Mouse (Mus musculus) myocyte (in vitro differentiated cells): ENCODE measurements around the gene Tmem116. TPM values are rescaled to one million over a fixed set of nuclear protein-coding genes. Genes with fewer than 3 reads are reported as not detected.

Source experiments
- H3K27me3 ChIP-seq: one replicate; pipeline ENCODE4 v1.6.1; 2011; ENCODE audit not compliant: control insufficient read depth, insufficient read depth, insufficient read length
- H3K36me3 ChIP-seq: one replicate; pipeline ENCODE4 v1.6.1; 2011; ENCODE audit not compliant: control insufficient read depth, insufficient read depth
- H3K4me2 ChIP-seq: one replicate; pipeline ENCODE4 v1.6.1; 2011; ENCODE audit warnings: low read depth, control low read depth
- H3K4me3 ChIP-seq: one replicate; pipeline ENCODE4 v1.5.1; 2011; ENCODE audit warnings: mild to moderate bottlenecking, control low read depth, moderate library complexity
- H3K79me2 ChIP-seq: one replicate; pipeline ENCODE4 v1.6.1; 2011; ENCODE audit not compliant: control insufficient read depth, insufficient read depth
- H3ac ChIP-seq: one replicate; pipeline ENCODE4 v1.6.1; 2011; ENCODE audit not compliant: control insufficient read depth, insufficient read length
- CEBPB ChIP-seq: IDR thresholded peaks from 2 replicates; pipeline ENCODE4 v1.6.1; 2011; ENCODE audit warnings: mild to moderate bottlenecking, moderate library complexity; ENCODE audit not compliant: poor library complexity, insufficient read depth, severe bottlenecking
- E2F4 ChIP-seq: IDR thresholded peaks from one replicate; pipeline ENCODE4 v1.6.1; 2011; ENCODE audit warnings: mild to moderate bottlenecking, control low read depth, moderate library complexity; ENCODE audit not compliant: insufficient read depth
- MAX ChIP-seq: IDR thresholded peaks from one replicate; pipeline ENCODE4 v1.6.1; 2011; ENCODE audit warnings: low read depth, mild to moderate bottlenecking, control low read depth
- MYOD1 ChIP-seq, 3 experiments: IDR thresholded peaks; one replicate each; pipeline ENCODE4 v1.6.1; 2011; ENCODE audit warnings: control low read depth in 2 of 3, low read depth in 2 of 3, mild to moderate bottlenecking in 2 of 3, moderate library complexity in 1 of 3; ENCODE audit not compliant: insufficient read length in 2 of 3, control insufficient read depth in 1 of 3
- MYOG ChIP-seq, 3 experiments: IDR thresholded peaks; one replicate each; pipeline ENCODE4 v1.6.1; 2011; ENCODE audit warnings: control low read depth in 2 of 3, low read depth in 2 of 3, mild to moderate bottlenecking in 2 of 3; ENCODE audit not compliant: insufficient read length in 2 of 3, control insufficient read depth in 1 of 3, insufficient read depth in 1 of 3
- POLR2A ChIP-seq: IDR thresholded peaks from one replicate; pipeline ENCODE4 v1.6.1; 2011; ENCODE audit warnings: low read depth, mild to moderate bottlenecking, control low read depth, moderate library complexity; ENCODE audit not compliant: insufficient read length
- POLR2AphosphoS2 ChIP-seq: IDR thresholded peaks from one replicate; pipeline ENCODE4 v1.6.1; 2011; ENCODE audit warnings: low read depth, control low read depth; ENCODE audit not compliant: insufficient read length
- REST ChIP-seq: IDR thresholded peaks from one replicate; pipeline ENCODE4 v1.6.1; 2011; ENCODE audit warnings: mild to moderate bottlenecking, control low read depth, moderate library complexity; ENCODE audit not compliant: insufficient read depth, insufficient read length
- SRF ChIP-seq: IDR thresholded peaks from one replicate; pipeline ENCODE4 v1.6.1; 2011; ENCODE audit warnings: low read depth; ENCODE audit not compliant: control insufficient read depth, insufficient read length
- TCF12 ChIP-seq: IDR thresholded peaks from one replicate; pipeline ENCODE4 v1.6.1; 2011; ENCODE audit warnings: mild to moderate bottlenecking, control low read depth; ENCODE audit not compliant: poor library complexity, insufficient read depth, severe bottlenecking
- TCF3 ChIP-seq: IDR thresholded peaks from one replicate; pipeline ENCODE4 v1.6.1; 2011; ENCODE audit warnings: low read depth, control low read depth; ENCODE audit not compliant: insufficient read length
- USF1 ChIP-seq: IDR thresholded peaks from one replicate; pipeline ENCODE4 v1.6.1; 2011; ENCODE audit warnings: low read depth, mild to moderate bottlenecking, control low read depth, moderate library complexity
- polyA plus RNA-seq: library from polyadenylated mRNA; unstranded; fragments of >200 nt; fragmentation: generic; extraction: Trizol; gene quantifications from one replicate; pipeline ENCODE4 v1.2.1, GENCODE M21; 2012; ENCODE audit warnings: missing spikeins

Gene Tmem116
- polyA plus RNA-seq, 1 experiment: 3.3 TPM

GRCm38 (mm10) chr5:121452026-121452869, 555 bp downstream of the Tmem116 start, which contains the start of gene Erp29:
Erp29 (minus strand) TSS chr5:121452506.
- TF ChIP-seq MYOG (IDR thresholded peaks at IDR 0.05; ENCODE audit: control insufficient read depth in 1 of 3, insufficient read depth in 1 of 3, insufficient read length in 2 of 3, low read depth in 2 of 3) (peak in 2 of 3 experiments; percentile 6 to 35), POLR2AphosphoS2 (peak; percentile 100), CEBPB (no peak), POLR2A (peak; percentile 96), REST (peak; percentile 37)
- H3K27me3 ChIP-seq: no peaks in the 10 kb centered on the region
- H3K79me2 ChIP-seq: peaks cover 26% of the 10 kb centered on the region
- peak within 1 kb of the TSS; percentile 95 for H3K4me3 ChIP-seq
- H3K4me2 ChIP-seq: peak within 1 kb of the TSS; percentile 92
- H3ac ChIP-seq: peak within 1 kb of the TSS; percentile 89
- peaks cover 4% of the 10 kb centered on the region for H3K36me3 ChIP-seq

- peaks cover 26% of the 10 kb centered on the region for H3K79me2 ChIP-seq
- TF ChIP-seq POLR2AphosphoS2: no peak
- peak overlapping the region; percentile 81 for H3K4me2 ChIP-seq
- H3ac ChIP-seq: peak overlapping the region; percentile 89
- peak overlapping the region; percentile 95 for H3K4me3 ChIP-seq
- peaks cover under 1% of the 10 kb centered on the region for H3K36me3 ChIP-seq
- H3K27me3 ChIP-seq: no peaks in the 10 kb centered on the region
These were observed 1.2 kb downstream of the Tmem116 start for GRCm38 (mm10) chr5:121452906-121453305.

DNA sequence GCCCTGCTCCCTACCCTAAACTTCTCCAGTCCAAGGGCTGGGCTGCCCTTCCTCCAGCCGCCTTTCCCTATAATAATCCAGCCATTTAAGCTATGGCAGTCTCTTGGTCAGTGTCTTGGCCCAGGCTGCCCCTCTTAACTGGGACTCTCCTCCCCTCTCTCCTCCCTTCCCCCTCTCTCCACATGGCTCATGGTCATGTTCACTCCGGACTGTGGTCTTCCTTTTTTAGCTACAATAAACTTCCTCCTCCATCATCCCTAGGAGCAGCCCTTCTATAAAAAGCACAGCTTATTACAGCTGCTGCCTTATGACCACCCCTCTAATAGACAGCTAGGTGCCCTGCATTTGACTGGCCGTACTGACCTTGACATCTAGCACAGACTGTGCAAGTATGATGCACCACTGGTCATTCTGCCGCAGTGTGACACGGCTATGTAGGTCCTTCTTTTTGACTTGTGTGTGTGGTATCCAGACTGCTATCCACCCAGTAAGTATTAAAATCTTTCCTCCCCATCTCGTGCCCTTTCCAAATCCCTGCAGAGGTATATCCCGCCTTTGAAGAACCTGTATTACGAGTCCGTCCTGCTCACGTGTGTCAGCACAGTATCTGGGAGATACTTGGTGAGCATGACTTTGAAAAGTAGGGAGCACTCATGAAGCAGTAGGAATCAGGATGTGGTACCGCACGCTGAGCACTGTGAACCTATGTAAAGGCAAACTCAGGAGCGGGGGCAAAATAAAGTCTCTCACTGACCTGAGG, 2.2 kb downstream of the Tmem116 start:
- TF ChIP-seq MYOG (IDR thresholded peaks at IDR 0.05; ENCODE audit: control insufficient read depth in 1 of 3, insufficient read depth in 1 of 3, insufficient read length in 2 of 3, low read depth in 2 of 3) (no peak), MYOD1 (IDR thresholded peaks at IDR 0.05; ENCODE audit: control insufficient read depth in 1 of 3, insufficient read length in 2 of 3, low read depth in 2 of 3) (no peak)
- Histone ChIP-seq H3K27me3 (no peaks in the 10 kb centered on the region), H3K79me2 (peaks cover 26% of the 10 kb centered on the region), H3K4me3 (peak overlapping the region; percentile 95), H3K4me2 (peak overlapping the region; percentile 81), H3ac (no peak overlapping the region), H3K36me3 (no peaks in the 10 kb centered on the region)

- no peaks in the 10 kb centered on the region for H3K27me3 ChIP-seq
- no peak overlapping the region for H3K4me3 ChIP-seq
- H3K4me2 ChIP-seq: peak overlapping the region; percentile 22
- peaks cover 26% of the 10 kb centered on the region for H3K79me2 ChIP-seq
- no peak for TF ChIP-seq MYOG (IDR thresholded peaks at IDR 0.05; ENCODE audit: control insufficient read depth in 1 of 3, insufficient read depth in 1 of 3, insufficient read length in 2 of 3, low read depth in 2 of 3)
- TF ChIP-seq USF1: no peak
- TF ChIP-seq MYOD1 (IDR thresholded peaks at IDR 0.05; ENCODE audit: control insufficient read depth in 1 of 3, insufficient read length in 2 of 3, low read depth in 2 of 3): no peak
- TF ChIP-seq TCF12: no peak
- TF ChIP-seq POLR2AphosphoS2: no peak
- no peak for TF ChIP-seq CEBPB
- no peak for TF ChIP-seq REST
- no peak for TF ChIP-seq POLR2A
- no peak for TF ChIP-seq MAX
- TF ChIP-seq E2F4: no peak
- no peak for TF ChIP-seq SRF
- no peak for TF ChIP-seq TCF3
- H3ac ChIP-seq: no peak overlapping the region
- no peaks in the 10 kb centered on the region for H3K36me3 ChIP-seq
These were observed 2.8 kb downstream of the Tmem116 start for GRCm38 (mm10) chr5:121454503-121454782.

- no peak overlapping the region for H3ac ChIP-seq
- H3K4me2 ChIP-seq: no peak overlapping the region
- TF ChIP-seq USF1 (no peak), E2F4 (no peak), MYOD1 (IDR thresholded peaks at IDR 0.05; ENCODE audit: control insufficient read depth in 1 of 3, insufficient read length in 2 of 3, low read depth in 2 of 3) (peak in 2 of 3 experiments; percentile 3 to 50), REST (no peak), CEBPB (no peak), MAX (no peak), SRF (no peak), TCF12 (no peak)
- H3K27me3 ChIP-seq: no peaks in the 10 kb centered on the region
- H3K79me2 ChIP-seq: peaks cover 15% of the 10 kb centered on the region
- H3K4me3 ChIP-seq: no peak overlapping the region
- H3K36me3 ChIP-seq: no peaks in the 10 kb centered on the region
These were observed 4.0 kb downstream of the Tmem116 start for GRCm38 (mm10) chr5:121455510-121456265.
